Mouse (Mus musculus) left cerebral cortex, adult 18-20 months (tissue): ENCODE results near the gene Sesn2. TPM values are rescaled to one million over a fixed set of nuclear protein-coding genes. Genes with fewer than 3 reads are reported as not detected.
"Not testable (repeated sequence)": the region's sequence is repeated elsewhere in the genome, so short reads cannot be mapped to it uniquely, and the experiment has no call there.

Experiments
- DNase-seq, 2 experiments: peaks; one replicate each; pipeline ENCODE4 v3.0.0; 2021 to 2022; ENCODE audit warnings: low spot score in 2 of 2, mixed read lengths in 1 of 2
- total RNA-seq, 2 experiments: library from RNA; stranded (reverse); gene quantifications; 2 replicates each; pipeline ENCODE4 v1.2.3; 2021

The Sesn2 gene
- total RNA-seq, 2 experiments from 2014 or later = 10.6 to 11.4 TPM

DNA sequence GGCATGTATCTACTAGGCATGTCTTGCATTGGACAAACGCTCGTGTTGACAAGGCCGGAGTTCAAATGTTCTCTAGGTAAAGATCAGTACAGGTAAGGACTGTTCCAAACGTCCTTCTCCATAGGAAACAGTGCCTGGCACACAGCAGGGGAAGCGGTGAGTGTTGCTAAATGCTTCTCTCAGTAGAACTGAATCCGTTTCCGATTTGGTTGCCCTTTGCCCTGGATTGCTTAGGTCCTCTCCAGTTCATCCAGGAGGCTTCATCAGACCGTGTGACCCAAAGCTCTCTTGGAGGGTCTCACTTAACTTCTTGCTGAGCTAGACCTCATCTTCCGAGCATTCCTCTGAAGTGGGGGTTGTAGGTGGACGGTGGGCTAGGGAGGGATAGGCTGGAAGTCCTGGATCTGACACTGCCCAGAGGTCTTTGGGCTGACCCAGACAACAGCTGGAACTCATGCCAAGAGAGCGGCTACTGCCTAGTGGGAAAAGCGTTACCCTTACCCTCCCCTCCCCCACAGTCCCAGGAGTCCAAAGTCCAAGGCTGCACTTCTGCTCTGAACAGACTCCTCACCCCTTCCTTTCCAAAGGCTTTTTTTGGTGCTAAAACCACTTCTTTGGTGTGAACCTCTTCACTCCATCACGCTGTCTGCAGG lies 27.2 kb downstream of the Sesn2 start:
- no peak for DNase-seq

DNA sequence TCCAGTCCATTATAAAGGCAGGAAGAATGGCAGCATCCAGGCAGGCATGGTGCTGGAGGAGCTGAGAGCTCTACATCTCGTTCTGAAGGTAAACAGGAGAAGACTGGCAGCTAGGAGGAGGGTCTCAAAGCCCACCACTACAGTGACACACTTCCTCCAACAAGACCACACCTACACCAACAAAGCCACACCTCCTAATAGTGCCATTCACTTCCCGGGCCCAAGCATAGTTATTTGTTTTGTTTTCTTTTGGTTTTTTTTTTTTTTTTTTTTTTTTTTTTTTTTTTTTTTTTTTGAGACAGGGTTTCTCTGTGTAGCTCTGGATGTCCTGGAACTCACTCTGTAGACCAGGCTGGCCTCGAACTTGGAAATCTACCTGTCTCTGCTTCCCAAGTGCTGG lies 28.2 kb downstream of the Sesn2 start:
- DNase-seq = not testable (repeated sequence)

DNA sequence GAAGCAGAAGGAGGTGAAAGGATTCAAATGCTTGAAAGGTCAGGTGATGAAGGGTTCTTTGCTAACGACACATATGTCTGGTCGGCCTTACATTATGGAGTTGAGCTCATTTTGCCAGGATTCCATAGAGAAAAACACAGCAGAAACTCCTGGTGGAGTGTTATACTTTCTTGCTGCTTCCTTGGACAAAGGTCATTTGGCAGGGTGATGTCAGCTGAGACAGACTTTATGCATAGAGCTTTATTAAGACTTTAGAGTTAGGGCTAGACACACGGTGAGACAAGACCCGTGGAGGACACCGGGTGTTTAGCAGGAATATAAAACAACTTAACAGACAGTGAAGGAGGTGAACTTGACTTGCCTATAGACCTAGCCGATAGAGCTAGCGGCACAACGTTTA lies 32.5 kb downstream of the Sesn2 start:
- DNase-seq = no peak

- DNase-seq = no peak
These were observed 34.1 kb downstream of the Sesn2 start for GRCm38 (mm10) chr4:132475895-132476878.

DNA sequence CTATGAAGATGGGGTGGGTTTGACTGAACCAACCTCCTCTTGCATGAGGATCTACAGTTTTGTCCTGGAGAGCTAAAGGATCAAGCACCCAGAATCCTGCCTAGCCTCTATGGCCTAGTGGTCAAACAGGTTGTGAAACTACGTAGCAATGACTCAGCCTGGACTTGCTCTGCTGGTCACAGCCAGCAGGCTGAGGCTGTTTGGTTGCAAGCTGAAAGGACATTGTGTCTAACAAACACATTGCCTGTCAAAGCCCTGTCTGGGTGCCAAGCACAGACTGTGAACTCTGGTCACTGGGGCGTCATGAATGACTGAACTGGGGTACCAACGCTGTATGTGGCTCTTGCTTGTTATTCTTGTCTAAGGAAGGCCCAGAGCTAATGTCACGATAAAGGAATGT lies 35.7 kb downstream of the Sesn2 start:
- no peak for DNase-seq

DNA sequence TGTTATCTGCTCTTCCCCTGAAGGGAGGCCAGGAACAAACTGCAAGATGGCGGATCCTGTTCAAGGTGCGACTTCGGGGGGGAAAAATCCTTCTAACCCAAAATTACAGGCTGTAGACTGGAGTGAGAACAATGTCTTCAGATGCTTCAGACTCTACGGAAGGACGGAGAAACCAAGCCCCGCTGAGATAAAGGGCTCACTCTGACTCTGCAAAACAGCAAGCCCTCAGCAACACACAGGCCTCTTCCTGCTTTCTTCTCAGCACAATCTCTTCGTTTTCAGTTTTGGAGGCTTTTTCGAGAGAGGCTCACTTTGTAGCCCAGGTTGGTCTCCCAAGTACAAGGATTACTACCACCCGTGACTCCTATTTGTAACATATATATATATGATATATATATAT lies 36.9 kb downstream of the Sesn2 start:
- no peak for DNase-seq

- no peak for DNase-seq
These were observed 40.4 kb downstream of the Sesn2 start for GRCm38 (mm10) chr4:132469873-132470272.

- no peak for DNase-seq
These were observed 46.1 kb downstream of the Sesn2 start for GRCm38 (mm10) chr4:132464255-132464613.

- DNase-seq = peak; percentile 95 to 96
These were observed 46.7 kb downstream of the Sesn2 start, which contains the start of gene Med18 for GRCm38 (mm10) chr4:132463430-132464254. TSS of gene Med18 (minus strand) at chr4:132463921.

GRCm38 (mm10) chr4:132462836-132463235 lies 47.5 kb downstream of the Sesn2 start:
- no peak for DNase-seq

DNA sequence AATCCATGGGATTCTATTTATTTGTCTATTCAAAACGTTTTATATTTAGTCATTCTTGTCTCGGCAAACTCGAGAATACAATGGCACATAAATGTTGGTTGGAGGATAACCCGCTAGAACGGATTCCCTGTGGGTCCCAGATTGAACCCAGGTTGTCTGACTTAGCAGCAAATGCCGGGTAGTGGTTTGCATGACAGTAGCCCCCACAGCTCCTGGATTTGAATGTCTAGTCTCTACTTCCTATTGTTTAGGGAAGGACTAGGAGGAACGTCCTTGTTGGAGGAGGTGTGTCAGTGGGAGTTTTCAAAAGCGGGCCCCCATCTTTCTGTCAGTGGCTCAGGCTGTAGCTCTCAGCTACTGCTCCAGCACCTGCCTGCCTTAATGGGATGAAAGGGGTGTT lies 50.1 kb downstream of the Sesn2 start:
- no peak for DNase-seq

DNA sequence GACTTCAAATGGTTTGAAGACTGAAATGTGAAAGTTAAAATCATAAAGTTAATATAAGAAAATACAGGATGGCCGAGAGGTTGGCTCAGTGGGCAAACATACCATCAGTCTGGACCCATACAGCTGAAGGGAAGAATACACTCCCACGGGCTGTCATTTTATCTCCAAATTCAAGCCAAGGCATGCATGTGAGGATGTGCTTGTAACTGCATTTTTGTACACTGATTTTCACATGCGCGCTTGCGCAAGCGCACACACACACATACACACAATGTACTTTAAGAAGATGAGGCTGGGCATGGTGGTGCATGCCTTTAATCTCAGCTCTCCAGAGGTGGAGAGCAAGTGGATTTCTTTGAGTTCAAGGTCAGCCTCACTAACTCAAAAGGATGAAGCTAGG lies 54.7 kb downstream of the Sesn2 start:
- DNase-seq = no peak

DNA sequence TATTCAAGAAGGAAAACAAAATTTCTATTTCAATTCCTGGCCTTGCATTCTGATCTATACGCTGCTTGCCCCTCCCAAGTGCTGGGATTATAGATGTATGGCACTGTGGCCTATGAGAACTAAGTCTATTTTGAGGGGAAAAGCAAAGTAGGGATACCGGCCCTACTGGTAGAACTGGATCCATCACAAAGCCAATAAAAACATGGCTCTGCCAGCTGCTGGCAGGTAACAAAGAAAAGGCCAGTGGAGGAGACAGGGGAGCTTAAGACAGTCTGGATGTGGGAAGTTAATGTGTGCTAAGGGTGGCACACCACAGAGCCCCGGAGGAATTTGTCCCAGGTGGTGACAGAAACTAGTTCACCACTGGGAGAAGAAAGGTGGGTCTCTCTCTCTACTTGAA lies 55.2 kb downstream of the Sesn2 start:
- no peak for DNase-seq

DNA sequence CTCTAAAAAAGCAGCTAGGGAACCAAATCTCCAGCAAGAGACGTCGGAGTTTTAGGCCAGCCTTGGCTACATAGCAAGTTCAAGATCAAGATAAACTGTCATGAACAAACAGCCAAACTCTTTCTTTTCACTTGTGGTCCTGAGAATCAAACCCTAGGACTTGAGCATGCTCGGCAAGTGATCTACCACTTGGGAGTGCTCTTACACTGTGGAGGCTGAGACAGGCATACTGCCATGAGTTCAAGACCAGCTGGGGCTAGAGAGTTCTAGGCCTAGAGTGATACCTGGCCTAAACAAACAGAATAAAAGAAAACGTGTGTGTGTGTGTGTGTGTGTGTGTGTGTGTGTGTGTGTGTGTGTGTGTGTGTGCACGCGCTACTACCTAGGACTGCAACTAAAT lies 56.1 kb downstream of the Sesn2 start:
- DNase-seq = no peak

DNA sequence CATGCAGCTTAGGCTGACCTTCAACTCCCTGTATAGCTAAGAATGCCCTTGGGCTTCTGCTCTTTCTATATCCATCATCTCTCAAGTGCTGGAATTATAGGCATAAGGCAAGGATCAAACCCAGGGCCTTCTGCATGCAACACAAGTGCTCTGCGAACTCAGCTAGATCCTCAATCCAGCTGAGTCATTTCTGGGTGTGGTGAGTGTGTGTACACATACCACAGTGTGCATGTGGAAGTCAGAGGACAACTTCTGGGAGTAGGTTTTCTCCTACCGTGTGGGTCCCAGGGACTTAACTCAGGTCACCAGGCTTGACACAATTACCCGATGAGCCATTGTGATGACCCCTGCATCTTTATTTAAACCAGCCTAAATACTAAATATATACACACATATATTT lies 60.5 kb downstream of the Sesn2 start:
- DNase-seq = no peak

- DNase-seq = no peak
These were observed 64.2 kb downstream of the Sesn2 start for GRCm38 (mm10) chr4:132446105-132446504.

DNA sequence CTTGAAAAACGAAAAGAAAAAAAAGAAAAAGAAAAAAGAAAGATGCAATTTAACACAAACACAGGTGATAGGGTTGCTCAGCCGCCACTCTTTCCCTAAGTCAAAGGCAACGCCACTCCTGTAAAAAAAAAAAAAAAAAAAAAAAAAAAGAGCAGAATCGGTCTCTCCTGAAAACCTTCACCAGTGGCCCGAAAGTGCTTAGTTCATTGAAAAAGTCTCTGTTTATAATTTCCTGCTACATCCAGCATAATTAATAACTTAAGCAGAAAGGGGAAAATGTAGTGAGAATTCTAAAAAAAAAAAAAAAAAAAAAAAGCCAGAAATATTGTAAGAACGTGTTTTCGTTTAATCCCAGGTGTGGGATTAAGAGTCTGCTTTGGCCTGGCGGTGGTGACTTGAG lies 65.8 kb downstream of the Sesn2 start:
- DNase-seq = no peak
